Mouse (Mus musculus) T-cell, adult 66 days (primary cell): ENCODE results near the gene St6galnac5. TPM values are rescaled to one million over a fixed set of nuclear protein-coding genes. Genes with fewer than 3 reads are reported as not detected.

Source experiments
- total RNA-seq, 2 experiments: library from RNA; stranded (reverse); gene quantifications; 3 replicates in 1 of 2; 4 replicates in 1 of 2; pipeline ENCODE4 v1.2.4; 2023

The St6galnac5 gene
- total RNA-seq = not detected

GRCm38 (mm10) chr3:152981988-152982387 lies at the start of gene St6galnac5:
Gene St6galnac5 (minus strand): TSS chr3:152982246.

